9 mouse cellular contexts compared by ENCODE assay signal in genomic region chr7:143054612-143054965, GRCm38 (mm10). TPM values are rescaled to one million over a fixed set of nuclear protein-coding genes. Genes with fewer than 3 reads are reported as not detected.
DNase-seq lines count a peak whose midpoint lies in the region; ATAC-seq lines count a peak whose summit lies in the region.
"Had no signal": no experiment of that assay in that cellular context is flagged by ENCODE, and none has a peak within 500 bp of the region (broad histone marks: within the 10 kb centered on the region; RNA-seq: fewer than 3 reads in every experiment).

No protein-coding gene starts in this region.

- WGBS in hindbrain, embryonic 11.5 days, result 53% methylated on average over 3 of the region's 3 CpGs
- 60% methylated on average over 3 of the region's 3 CpGs for WGBS in midbrain, embryonic 11.5 days

- H3K4me3 ChIP-seq in brown adipose tissue, adult 24 weeks (ENCODE audit: insufficient read depth, low read depth, low read length), result peak overlapping the region; percentile 93
- H3K4me3 ChIP-seq in hindbrain, embryonic 11.5 days (ENCODE audit: low read depth, low read length), result 0 out of 2 replicates have a peak overlapping the region, but pooled peaks have one; percentile 2
- peak overlapping the region; percentile 93 for H3K4me3 ChIP-seq in midbrain, embryonic 11.5 days (ENCODE audit: low read depth, low read length)

- DNase-seq in heart, adult 8-10 months (ENCODE audit: low spot score), result peak; percentile 31
- no peak for DNase-seq in heart, postnatal 14 days
- no peak for DNase-seq in hindbrain, embryonic 11.5 days (ENCODE audit: low spot score)
- DNase-seq in midbrain, embryonic 11.5 days (ENCODE audit: low spot score, missing footprints), result no peak
- DNase-seq in thymus, postnatal 36 days, result no peak
- DNase-seq in testis, postnatal 14 days (ENCODE audit: low spot score), result no peak
- DNase-seq in ovary, adult 18-20 months (ENCODE audit: low spot score), result no peak

- no peaks in the 10 kb centered on the region for H3K9me3 ChIP-seq in hindbrain, embryonic 11.5 days (ENCODE audit: control insufficient read depth, low read length)
- H3K9me3 ChIP-seq in midbrain, embryonic 11.5 days (ENCODE audit: control insufficient read depth, low read length), result no peaks in the 10 kb centered on the region

- no peaks in the 10 kb centered on the region for H3K36me3 ChIP-seq in hindbrain, embryonic 11.5 days (ENCODE audit: control insufficient read depth, insufficient read depth, low read length)
- no peaks in the 10 kb centered on the region for H3K36me3 ChIP-seq in midbrain, embryonic 11.5 days (ENCODE audit: control insufficient read depth, insufficient read depth, low read length)

- ATAC-seq in hindbrain, embryonic 11.5 days (ENCODE audit: low FRiP score), result no peak
- ATAC-seq in midbrain, embryonic 11.5 days (ENCODE audit: low FRiP score), result no peak

- intact Hi-C loops in heart, postnatal 14 days (cut with DNase I), result no loop called here

- no peak overlapping the region; the same call in 1 of the 2 replicates for H3K9ac ChIP-seq in hindbrain, embryonic 11.5 days (ENCODE audit: low read depth, low read length)
- H3K9ac ChIP-seq in midbrain, embryonic 11.5 days (ENCODE audit: low read length), result 0 out of 2 replicates have a peak overlapping the region, but pooled peaks have one; percentile 9

- H3K4me1 ChIP-seq in brown adipose tissue, adult 24 weeks (ENCODE audit: control insufficient read depth, insufficient read depth, insufficient read length, low read length), result peaks cover 53% of the 10 kb centered on the region
- H3K4me1 ChIP-seq in hindbrain, embryonic 11.5 days (replicated peaks; ENCODE audit: control insufficient read depth, insufficient read depth, low read length), result peaks cover 6% of the 10 kb centered on the region
- H3K4me1 ChIP-seq in midbrain, embryonic 11.5 days (ENCODE audit: control insufficient read depth, insufficient read depth, low read length), result peaks cover 25% of the 10 kb centered on the region

- H3K4me2 ChIP-seq in hindbrain, embryonic 11.5 days (replicated peaks; ENCODE audit: low read depth, low read length), result peak overlapping the region; percentile 89
- H3K4me2 ChIP-seq in midbrain, embryonic 11.5 days, result peak overlapping the region; percentile 93

- H3K27me3 ChIP-seq in hindbrain, embryonic 11.5 days (ENCODE audit: control insufficient read depth, insufficient read depth, low read length), result no peaks in the 10 kb centered on the region
- no peaks in the 10 kb centered on the region for H3K27me3 ChIP-seq in midbrain, embryonic 11.5 days (ENCODE audit: control insufficient read depth, insufficient read depth, low read length)

- peak overlapping the region; percentile 97 for H3K27ac ChIP-seq in brown adipose tissue, adult 24 weeks (replicated peaks; ENCODE audit: low read depth, low read length)
- H3K27ac ChIP-seq in hindbrain, embryonic 11.5 days (ENCODE audit: low read depth, low read length), result no peak overlapping the region
- no peak overlapping the region for H3K27ac ChIP-seq in midbrain, embryonic 11.5 days (ENCODE audit: low read depth, low read length)

RNA-seq across cellular contexts. Expression of gene Cd81, which starts 2.0 kb away (rescaled TPM):
- 100 to 1,000 TPM; 397 to 430 (median 418) TPM for total RNA-seq in heart, adult 8-10 months (2022)
- 100 to 1,000 TPM; 505 to 506 TPM for total RNA-seq in heart, postnatal 14 days (2021)
- polyA plus RNA-seq in brown adipose tissue, adult 24 weeks (2012; ENCODE audit: insufficient read depth, insufficient read length, missing spikeins), result 289 and 375 TPM in 2 replicates
- polyA plus RNA-seq in hindbrain, embryonic 11.5 days (2014; fragmentation: Nextera tagmentation; extraction: Ambion mirVana), result 263 and 264 TPM in 2 replicates
- 256 and 276 TPM in 2 replicates for polyA plus RNA-seq in midbrain, embryonic 11.5 days (2014; fragmentation: Nextera tagmentation; extraction: Ambion mirVana)

RNA-seq across cellular contexts. Expression of gene Tssc4, which starts 14.5 kb away (rescaled TPM):
- total RNA-seq in heart, adult 8-10 months (2022), result 10 to 100 TPM; 13.6 to 15.2 (median 14.3) TPM
- total RNA-seq in heart, postnatal 14 days (2021), result 10 to 100 TPM; 19.0 to 20.7 TPM
- 6.7 and 13.2 TPM in 2 replicates for polyA plus RNA-seq in brown adipose tissue, adult 24 weeks (2012; ENCODE audit: insufficient read depth, insufficient read length, missing spikeins)
- polyA plus RNA-seq in hindbrain, embryonic 11.5 days (2014; fragmentation: Nextera tagmentation; extraction: Ambion mirVana), result 59.0 and 63.8 TPM in 2 replicates
- polyA plus RNA-seq in midbrain, embryonic 11.5 days (2014; fragmentation: Nextera tagmentation; extraction: Ambion mirVana), result 61.1 and 63.8 TPM in 2 replicates

RNA-seq across cellular contexts. Expression of gene Trpm5, which starts 39.9 kb away (rescaled TPM):
- total RNA-seq in heart, adult 8-10 months (2022), result under 1 TPM in 1 of 4 experiments, not detected in 3; 0.28 TPM
- under 1 TPM; 0.12 TPM for total RNA-seq in heart, postnatal 14 days (2021)
- not detected in 2 replicates for polyA plus RNA-seq in brown adipose tissue, adult 24 weeks (2012; ENCODE audit: insufficient read depth, insufficient read length, missing spikeins)
- polyA plus RNA-seq in hindbrain, embryonic 11.5 days (2014; fragmentation: Nextera tagmentation; extraction: Ambion mirVana), result 0.27 and 0.88 TPM in 2 replicates
- polyA plus RNA-seq in midbrain, embryonic 11.5 days (2014; fragmentation: Nextera tagmentation; extraction: Ambion mirVana), result 0.57 and 0.70 TPM in 2 replicates
- total RNA-seq: common myeloid progenitor, adult 5-6 weeks had no signal

RNA-seq across cellular contexts. Expression of gene Tspan32, which starts 49.7 kb away (rescaled TPM):
- 1 to 10 TPM in 1 of 4 experiments, under 1 TPM in 3; 0.27 to 2.8 (median 0.52) TPM for total RNA-seq in heart, adult 8-10 months (2022)
- total RNA-seq in heart, postnatal 14 days (2021), result 1 to 10 TPM in 1 of 2 experiments, under 1 TPM in 1; 0.91 to 1.1 TPM
- polyA plus RNA-seq in brown adipose tissue, adult 24 weeks (2012; ENCODE audit: insufficient read depth, insufficient read length, missing spikeins), result 0.83 and 1.3 TPM in 2 replicates
- 5.8 and 8.3 TPM in 2 replicates for polyA plus RNA-seq in hindbrain, embryonic 11.5 days (2014; fragmentation: Nextera tagmentation; extraction: Ambion mirVana)
- 5.0 and 6.2 TPM in 2 replicates for polyA plus RNA-seq in midbrain, embryonic 11.5 days (2014; fragmentation: Nextera tagmentation; extraction: Ambion mirVana)

RNA-seq across cellular contexts. Expression of gene Kcnq1, which starts 51.6 kb away (rescaled TPM):
- total RNA-seq in heart, adult 8-10 months (2022), result 10 to 100 TPM; 30.9 to 36.9 (median 32.8) TPM
- 10 to 100 TPM; 32.1 to 32.5 TPM for total RNA-seq in heart, postnatal 14 days (2021)
- polyA plus RNA-seq in brown adipose tissue, adult 24 weeks (2012; ENCODE audit: insufficient read depth, insufficient read length, missing spikeins), result 0.36 and 1.0 TPM in 2 replicates
- polyA plus RNA-seq in hindbrain, embryonic 11.5 days (2014; fragmentation: Nextera tagmentation; extraction: Ambion mirVana), result 1.7 and 2.5 TPM in 2 replicates
- 1.1 and 1.6 TPM in 2 replicates for polyA plus RNA-seq in midbrain, embryonic 11.5 days (2014; fragmentation: Nextera tagmentation; extraction: Ambion mirVana)
- total RNA-seq: common myeloid progenitor, adult 5-6 weeks had no signal

Comparison
In these comparisons a context has a peak if more than half of its experiments do, and no peak if none do; other contexts are left out.
1. H3K4me3 ChIP-seq: peak in every context shown above with its lines; median percentile 93 in brown adipose tissue, adult 24 weeks; 93 in midbrain, embryonic 11.5 days; 2 in hindbrain, embryonic 11.5 days.